ENCODE assay signal across 14 mouse cellular contexts in genomic region chr15:102315292-102315691, GRCm38 (mm10). TPM values are rescaled to one million over a fixed set of nuclear protein-coding genes. Genes with fewer than 3 reads are reported as not detected.
A peak's percentile ranks its signal among the peaks of the same experiment; 100 is the strongest.
DNase-seq lines count a peak whose midpoint lies in the region; ATAC-seq and TF ChIP-seq lines count a peak whose summit lies in the region.
"Had no signal": no experiment of that assay in that cellular context is flagged by ENCODE, and none has a peak within 500 bp of the region (broad histone marks: within the 10 kb centered on the region; RNA-seq: fewer than 3 reads in every experiment).

No protein-coding gene starts in this region.

- TF ChIP-seq CTCF in kidney, adult 2 months (conservative IDR thresholded peaks at IDR 0.05; ENCODE audit: insufficient read depth, insufficient read length, low read depth, low read length), result no peak
- TF ChIP-seq CTCF in bone marrow macrophage, adult 2 months (IDR thresholded peaks at IDR 0.05; ENCODE audit: low read depth, low read length), result no peak
- no peak for TF ChIP-seq CTCF in lung, postnatal 0 days (IDR thresholded peaks at IDR 0.05)

- H3K4me1 ChIP-seq in kidney, adult 2 months (ENCODE audit: control insufficient read depth, insufficient read depth, low read length), result no peaks in the 10 kb centered on the region
- peaks cover 34% of the 10 kb centered on the region for H3K4me1 ChIP-seq in bone marrow macrophage, adult 2 months (ENCODE audit: control insufficient read depth, insufficient read depth, low read length)
- no peaks in the 10 kb centered on the region for H3K4me1 ChIP-seq in lung, postnatal 0 days (ENCODE audit: insufficient read depth, low read depth, low read length)
- no peaks in the 10 kb centered on the region for H3K4me1 ChIP-seq in midbrain, embryonic 14.5 days (ENCODE audit: control insufficient read depth, insufficient read depth, low read length)
- H3K4me1 ChIP-seq: midbrain, embryonic 15.5 days had no signal

- no peak overlapping the region for H3K4me2 ChIP-seq in lung, postnatal 0 days (replicated peaks; ENCODE audit: low read depth, low read length)
- H3K4me2 ChIP-seq in midbrain, embryonic 14.5 days (ENCODE audit: low read length), result no peak overlapping the region
- H3K4me2 ChIP-seq: embryonic facial prominence, embryonic 15.5 days; midbrain, embryonic 15.5 days had no signal

- WGBS in kidney, adult 2 months, result 85% methylated on average over 8 of the region's 8 CpGs
- 76% methylated on average over 8 of the region's 8 CpGs for WGBS in lung, postnatal 0 days
- WGBS in midbrain, embryonic 14.5 days, result 89% methylated on average over 8 of the region's 8 CpGs

- peak; percentile 29 for DNase-seq in adrenal gland, postnatal 14 days
- DNase-seq in adrenal gland, adult 8-10 months, result no peak
- peak; percentile 12 for DNase-seq in kidney, adult 2 months
- no peak for DNase-seq in kidney, adult 8-10 months
- DNase-seq in lung, postnatal 0 days (ENCODE audit: low spot score), result peak; percentile 35
- DNase-seq in cerebellum, adult 18-20 months, result no peak
- DNase-seq in midbrain, embryonic 14.5 days, result no peak
- DNase-seq: kidney, postnatal 4 days; liver, postnatal 0 days; right cerebral cortex, postnatal 4 days had no signal

- no peaks in the 10 kb centered on the region for H3K9me3 ChIP-seq in lung, postnatal 0 days (ENCODE audit: low read length)
- no peaks in the 10 kb centered on the region for H3K9me3 ChIP-seq in midbrain, embryonic 14.5 days (ENCODE audit: control insufficient read depth, low read length)
- H3K9me3 ChIP-seq: embryonic facial prominence, embryonic 15.5 days; midbrain, embryonic 15.5 days had no signal

- no peak overlapping the region for H3K9ac ChIP-seq in lung, postnatal 0 days (replicated peaks; ENCODE audit: low read depth)
- H3K9ac ChIP-seq in midbrain, embryonic 14.5 days (replicated peaks; ENCODE audit: low read length), result no peak overlapping the region
- H3K9ac ChIP-seq: embryonic facial prominence, embryonic 15.5 days; liver, postnatal 0 days; midbrain, embryonic 15.5 days had no signal

- peak; percentile 17; the same call in 1 of the 2 replicates for ATAC-seq in lung, postnatal 0 days
- ATAC-seq in midbrain, embryonic 14.5 days (ENCODE audit: low FRiP score, low TSS enrichment), result no peak
- ATAC-seq: liver, postnatal 0 days; midbrain, embryonic 15.5 days had no signal

- no peaks in the 10 kb centered on the region for H3K27me3 ChIP-seq in kidney, adult 2 months (replicated peaks; ENCODE audit: control insufficient read depth, insufficient read depth, low read length)
- no peaks in the 10 kb centered on the region for H3K27me3 ChIP-seq in lung, postnatal 0 days (replicated peaks; ENCODE audit: insufficient read depth, low read length)
- no peaks in the 10 kb centered on the region for H3K27me3 ChIP-seq in midbrain, embryonic 14.5 days (ENCODE audit: control insufficient read depth, insufficient read depth, low read length)
- H3K27me3 ChIP-seq: embryonic facial prominence, embryonic 15.5 days; midbrain, embryonic 15.5 days had no signal

- H3K27ac ChIP-seq in kidney, adult 2 months (ENCODE audit: insufficient read depth, low read depth, low read length), result no peak overlapping the region
- H3K27ac ChIP-seq in bone marrow macrophage, adult 2 months (ENCODE audit: insufficient read depth, low read depth, low read length), result peak overlapping the region; percentile 54
- H3K27ac ChIP-seq in lung, postnatal 0 days (ENCODE audit: low read length), result no peak overlapping the region
- H3K27ac ChIP-seq in midbrain, embryonic 14.5 days (replicated peaks; ENCODE audit: low read depth, low read length), result no peak overlapping the region
- H3K27ac ChIP-seq: embryonic facial prominence, embryonic 15.5 days; midbrain, embryonic 15.5 days; stomach, postnatal 0 days had no signal

- no peaks in the 10 kb centered on the region for H3K36me3 ChIP-seq in kidney, adult 2 months (ENCODE audit: control insufficient read depth, insufficient read depth, low read length)
- H3K36me3 ChIP-seq in lung, postnatal 0 days (ENCODE audit: insufficient read depth, low read length), result no peaks in the 10 kb centered on the region; the same call in 1 of the 2 replicates
- peaks cover 15% of the 10 kb centered on the region; the same call in 1 of the 2 replicates for H3K36me3 ChIP-seq in midbrain, embryonic 14.5 days (ENCODE audit: control insufficient read depth, insufficient read depth, low read length)
- H3K36me3 ChIP-seq: midbrain, embryonic 15.5 days had no signal

- no peak overlapping the region for H3K4me3 ChIP-seq in kidney, adult 2 months (ENCODE audit: insufficient read depth, low read depth, low read length)
- no peak overlapping the region for H3K4me3 ChIP-seq in bone marrow macrophage, adult 2 months (ENCODE audit: insufficient read depth, low read length)
- H3K4me3 ChIP-seq in lung, postnatal 0 days (ENCODE audit: low read depth, low read length), result no peak overlapping the region
- H3K4me3 ChIP-seq in midbrain, embryonic 14.5 days (replicated peaks; ENCODE audit: low read depth, low read length), result no peak overlapping the region
- H3K4me3 ChIP-seq: embryonic facial prominence, embryonic 15.5 days; midbrain, embryonic 15.5 days had no signal

- TF ChIP-seq POLR2A in kidney, adult 2 months (IDR thresholded peaks at IDR 0.05; ENCODE audit: low read depth, low read length), result no peak
- TF ChIP-seq POLR2A in bone marrow macrophage, adult 2 months (IDR thresholded peaks at IDR 0.05; ENCODE audit: borderline replicate concordance, low read depth, low read length), result no peak

- no peak for TF ChIP-seq EP300 in lung, postnatal 0 days (IDR thresholded peaks at IDR 0.05)

RNA-seq across cellular contexts. Expression of gene Pfdn5, which starts 10.6 kb away (rescaled TPM):
- 330 and 361 TPM in 2 replicates for total RNA-seq in adrenal gland, postnatal 14 days (2021)
- 100 to 1,000 TPM; 440 to 517 (median 466) TPM for total RNA-seq in adrenal gland, adult 8-10 months (2022)
- 141 and 206 TPM in 2 replicates for polyA plus RNA-seq in kidney, adult 2 months (2012; rRNA removed)
- polyA plus RNA-seq in bone marrow macrophage, adult 2 months (2012; ENCODE audit: insufficient read depth, insufficient read length, missing spikeins), result 542 and 550 TPM in 2 replicates
- 457 and 467 TPM in 2 replicates for polyA plus RNA-seq in lung, postnatal 0 days (2015; fragmentation: Nextera tagmentation; extraction: Ambion mirVana)
- 562 and 649 TPM in 2 replicates for polyA plus RNA-seq in midbrain, embryonic 14.5 days (2014; fragmentation: Nextera tagmentation; extraction: Ambion mirVana)

RNA-seq across cellular contexts. Expression of gene Myg1, which starts 16.2 kb away (rescaled TPM):
- 52.7 and 59.2 TPM in 2 replicates for total RNA-seq in adrenal gland, postnatal 14 days (2021)
- total RNA-seq in adrenal gland, adult 8-10 months (2022), result 10 to 100 TPM; 65.4 to 96.8 (median 89.3) TPM
- polyA plus RNA-seq in kidney, adult 2 months (2012; rRNA removed), result 70.0 and 72.6 TPM in 2 replicates
- 41.5 and 46.2 TPM in 2 replicates for polyA plus RNA-seq in bone marrow macrophage, adult 2 months (2012; ENCODE audit: insufficient read depth, insufficient read length, missing spikeins)
- polyA plus RNA-seq in lung, postnatal 0 days (2015; fragmentation: Nextera tagmentation; extraction: Ambion mirVana), result 46.1 and 48.3 TPM in 2 replicates
- polyA plus RNA-seq in midbrain, embryonic 14.5 days (2014; fragmentation: Nextera tagmentation; extraction: Ambion mirVana), result 80.4 and 89.0 TPM in 2 replicates

RNA-seq across cellular contexts. Expression of gene Espl1, which starts 19.2 kb away (rescaled TPM):
- 6.6 and 10.7 TPM in 2 replicates for total RNA-seq in adrenal gland, postnatal 14 days (2021)
- total RNA-seq in adrenal gland, adult 8-10 months (2022), result 1 to 10 TPM; 1.4 to 5.3 (median 2.3) TPM
- polyA plus RNA-seq in kidney, adult 2 months (2012; rRNA removed), result 0.45 and 0.53 TPM in 2 replicates
- 15.6 and 17.9 TPM in 2 replicates for polyA plus RNA-seq in bone marrow macrophage, adult 2 months (2012; ENCODE audit: insufficient read depth, insufficient read length, missing spikeins)
- 0.99 and 1.4 TPM in 2 replicates for polyA plus RNA-seq in lung, postnatal 0 days (2015; fragmentation: Nextera tagmentation; extraction: Ambion mirVana)
- polyA plus RNA-seq in midbrain, embryonic 14.5 days (2014; fragmentation: Nextera tagmentation; extraction: Ambion mirVana), result 4.9 and 9.1 TPM in 2 replicates

RNA-seq across cellular contexts. Expression of gene Aaas, which starts 35.3 kb away (rescaled TPM):
- total RNA-seq in adrenal gland, postnatal 14 days (2021), result 22.5 and 23.2 TPM in 2 replicates
- 10 to 100 TPM; 15.6 to 31.6 (median 21.4) TPM for total RNA-seq in adrenal gland, adult 8-10 months (2022)
- 31.1 and 38.1 TPM in 2 replicates for polyA plus RNA-seq in kidney, adult 2 months (2012; rRNA removed)
- 35.7 and 39.7 TPM in 2 replicates for polyA plus RNA-seq in bone marrow macrophage, adult 2 months (2012; ENCODE audit: insufficient read depth, insufficient read length, missing spikeins)
- 16.2 and 17.0 TPM in 2 replicates for polyA plus RNA-seq in lung, postnatal 0 days (2015; fragmentation: Nextera tagmentation; extraction: Ambion mirVana)
- polyA plus RNA-seq in midbrain, embryonic 14.5 days (2014; fragmentation: Nextera tagmentation; extraction: Ambion mirVana), result 27.6 and 30.6 TPM in 2 replicates

RNA-seq across cellular contexts. Expression of gene Mfsd5, which starts 36.0 kb away (rescaled TPM):
- 29.9 and 34.3 TPM in 2 replicates for total RNA-seq in adrenal gland, postnatal 14 days (2021)
- total RNA-seq in adrenal gland, adult 8-10 months (2022), result 10 to 100 TPM; 37.1 to 45.4 (median 39.5) TPM
- polyA plus RNA-seq in kidney, adult 2 months (2012; rRNA removed), result 66.5 and 72.1 TPM in 2 replicates
- 71.6 and 78.4 TPM in 2 replicates for polyA plus RNA-seq in bone marrow macrophage, adult 2 months (2012; ENCODE audit: insufficient read depth, insufficient read length, missing spikeins)
- polyA plus RNA-seq in lung, postnatal 0 days (2015; fragmentation: Nextera tagmentation; extraction: Ambion mirVana), result 70.4 and 72.7 TPM in 2 replicates
- 51.9 and 53.3 TPM in 2 replicates for polyA plus RNA-seq in midbrain, embryonic 14.5 days (2014; fragmentation: Nextera tagmentation; extraction: Ambion mirVana)

Comparison
In these comparisons a context has a peak if more than half of its experiments do, and no peak if none do; other contexts are left out.
1. DNase-seq: peak in adrenal gland, postnatal 14 days (single experiment), kidney, adult 2 months (single experiment) and lung, postnatal 0 days (single experiment); none in adrenal gland, adult 8-10 months (single experiment), kidney, adult 8-10 months (0 of 2), cerebellum, adult 18-20 months (0 of 2) and midbrain, embryonic 14.5 days (single experiment).